Mouse (Mus musculus): ENCODE measurements around the gene Ptp4a2. TPM values are rescaled to one million over a fixed set of nuclear protein-coding genes. Genes with fewer than 3 reads are reported as not detected.

Gene Ptp4a2
- polyA plus RNA-seq, 1 experiment from 2014 or later: 272 TPM

GRCm38 (mm10) chr4:129877967-129878655, 67.1 kb downstream of the Ptp4a2 start:
- peaks cover 32% of the 10 kb centered on the region for H3K4me1 ChIP-seq (ENCODE audit: insufficient read depth, low read length)
- peak overlapping the region; percentile 64 for H3K9ac ChIP-seq (replicated peaks; ENCODE audit: low read length)
- H3K36me3 ChIP-seq (ENCODE audit: insufficient read depth, low read length): no peaks in the 10 kb centered on the region
- peak overlapping the region; percentile 32; the same call in 1 of the 2 replicates for H3K4me3 ChIP-seq (ENCODE audit: low read length)
- H3K9me3 ChIP-seq (ENCODE audit: low read length): no peaks in the 10 kb centered on the region
- H3K27me3 ChIP-seq (ENCODE audit: insufficient read depth, low read length): no peaks in the 10 kb centered on the region
- no peak for ATAC-seq (ENCODE audit: low FRiP score, low TSS enrichment)
- peak overlapping the region; percentile 91; the same call in 1 of the 2 replicates for H3K27ac ChIP-seq (ENCODE audit: low read length)
- H3K4me2 ChIP-seq (replicated peaks; ENCODE audit: low read depth, low read length): peak overlapping the region; percentile 54
- 67% methylated on average over 11 of the region's 11 CpGs for WGBS

DNA sequence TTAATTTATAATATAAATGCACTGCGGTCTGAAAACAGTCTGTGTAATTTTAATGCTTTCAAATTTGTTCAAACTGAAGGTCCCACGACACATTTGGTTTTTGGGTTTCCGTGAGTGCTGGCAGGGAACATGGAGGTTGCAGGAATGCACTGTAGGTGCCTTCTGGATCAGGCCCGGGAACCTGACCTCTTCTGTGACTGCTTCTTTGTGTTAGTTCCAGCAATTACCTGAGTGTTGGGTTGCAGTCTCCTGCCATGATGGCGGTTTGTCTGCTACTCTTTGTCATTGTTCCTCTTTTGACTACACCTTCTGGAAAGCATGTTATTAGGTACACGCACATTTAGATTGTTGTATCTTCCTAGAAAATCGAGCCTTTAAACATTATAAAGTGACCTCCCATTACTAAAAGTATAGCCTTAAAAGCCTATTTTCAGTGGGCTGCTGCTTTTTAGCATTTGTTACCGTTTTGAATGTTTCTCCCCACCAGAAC, 67.7 kb downstream of the Ptp4a2 start:
- WGBS: 79% methylated on average over 8 of the region's 8 CpGs
- H3K4me3 ChIP-seq (ENCODE audit: low read length): no peak overlapping the region
- H3K4me1 ChIP-seq (ENCODE audit: insufficient read depth, low read length): peaks cover 34% of the 10 kb centered on the region
- no peaks in the 10 kb centered on the region for H3K9me3 ChIP-seq (ENCODE audit: low read length)
- H3K4me2 ChIP-seq (replicated peaks; ENCODE audit: low read depth, low read length): no peak overlapping the region
- no peak overlapping the region for H3K9ac ChIP-seq (replicated peaks; ENCODE audit: low read length)
- no peak for ATAC-seq (ENCODE audit: low FRiP score, low TSS enrichment)
- no peak overlapping the region for H3K27ac ChIP-seq (ENCODE audit: low read length)
- H3K36me3 ChIP-seq (ENCODE audit: insufficient read depth, low read length): no peaks in the 10 kb centered on the region
- H3K27me3 ChIP-seq (ENCODE audit: insufficient read depth, low read length): no peaks in the 10 kb centered on the region

DNA sequence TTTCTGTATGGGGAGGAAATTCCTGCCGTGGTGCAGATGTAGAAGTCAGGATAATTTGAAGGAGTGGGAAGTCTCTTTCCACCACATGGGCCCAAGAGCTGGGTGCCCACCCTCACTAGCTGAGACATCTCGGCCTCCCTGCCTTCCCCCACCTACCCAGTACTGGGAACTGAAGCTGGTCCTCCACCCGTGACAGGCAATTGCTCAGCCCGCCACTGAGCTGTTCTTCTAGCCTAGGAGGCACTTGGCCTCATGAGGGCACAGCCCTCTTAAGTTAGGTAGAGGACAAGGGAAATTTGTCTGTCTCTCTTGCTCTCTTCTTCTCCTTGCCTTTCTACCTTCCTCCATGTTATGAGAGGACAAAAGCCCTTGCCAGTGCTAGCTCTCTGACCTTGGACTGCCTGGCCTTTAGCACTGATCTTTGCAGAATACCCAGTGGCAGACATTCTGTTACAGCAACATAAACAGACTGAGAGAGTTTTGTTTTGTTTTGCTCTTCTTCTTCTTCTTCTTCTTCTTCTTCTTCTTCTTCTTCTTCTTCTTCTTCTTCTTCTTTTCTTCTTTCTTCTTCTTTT, 68.3 kb downstream of the Ptp4a2 start:
- no peak for ATAC-seq (ENCODE audit: low FRiP score, low TSS enrichment)
- H3K4me2 ChIP-seq (replicated peaks; ENCODE audit: low read depth, low read length): no peak overlapping the region
- no peaks in the 10 kb centered on the region for H3K36me3 ChIP-seq (ENCODE audit: insufficient read depth, low read length)
- H3K9me3 ChIP-seq (ENCODE audit: low read length): no peaks in the 10 kb centered on the region
- H3K4me1 ChIP-seq (ENCODE audit: insufficient read depth, low read length): peaks cover 34% of the 10 kb centered on the region
- no peak overlapping the region for H3K27ac ChIP-seq (ENCODE audit: low read length)
- H3K4me3 ChIP-seq (ENCODE audit: low read length): no peak overlapping the region
- H3K9ac ChIP-seq (replicated peaks; ENCODE audit: low read length): no peak overlapping the region
- H3K27me3 ChIP-seq (ENCODE audit: insufficient read depth, low read length): no peaks in the 10 kb centered on the region
- WGBS: 61% methylated on average over 4 of the region's 4 CpGs

- WGBS: 60% methylated on average over 7 of the region's 7 CpGs
- Histone ChIP-seq H3K27ac (ENCODE audit: low read length) (no peak overlapping the region), H3K9ac (replicated peaks; ENCODE audit: low read length) (no peak overlapping the region), H3K27me3 (ENCODE audit: insufficient read depth, low read length) (no peaks in the 10 kb centered on the region), H3K4me2 (replicated peaks; ENCODE audit: low read depth, low read length) (no peak overlapping the region), H3K36me3 (ENCODE audit: insufficient read depth, low read length) (no peaks in the 10 kb centered on the region), H3K4me3 (ENCODE audit: low read length) (no peak overlapping the region), H3K9me3 (ENCODE audit: low read length) (no peaks in the 10 kb centered on the region), H3K4me1 (ENCODE audit: insufficient read depth, low read length) (peaks cover 34% of the 10 kb centered on the region)
- no peak for ATAC-seq (ENCODE audit: low FRiP score, low TSS enrichment)
Measured at GRCm38 (mm10) chr4:129880615-129881014, 69.6 kb downstream of the Ptp4a2 start.

DNA sequence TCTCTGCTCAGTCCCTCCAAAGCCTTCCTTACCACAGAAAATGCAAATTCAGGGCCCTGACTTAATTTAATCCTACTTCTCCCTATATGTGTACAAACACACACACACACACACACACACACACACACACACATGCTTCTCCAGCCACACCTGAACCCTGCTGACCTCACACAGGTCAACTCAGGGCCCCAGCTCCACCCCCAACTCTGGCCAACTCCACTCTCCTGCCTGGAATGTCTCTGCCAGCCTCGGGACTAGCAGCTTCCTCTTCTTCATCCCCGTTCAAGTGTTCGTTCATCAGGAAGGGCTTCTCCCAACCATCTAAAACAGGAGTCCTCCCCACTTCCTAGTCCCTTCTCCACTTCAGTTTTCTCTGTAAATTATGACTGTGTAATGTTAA, 70.6 kb downstream of the Ptp4a2 start:
- ATAC-seq (ENCODE audit: low FRiP score, low TSS enrichment): no peak
- no peak overlapping the region for H3K9ac ChIP-seq (replicated peaks; ENCODE audit: low read length)
- no peaks in the 10 kb centered on the region for H3K9me3 ChIP-seq (ENCODE audit: low read length)
- H3K4me1 ChIP-seq (ENCODE audit: insufficient read depth, low read length): peaks cover 31% of the 10 kb centered on the region
- 25% methylated on average over 3 of the region's 3 CpGs for WGBS
- no peak overlapping the region for H3K4me2 ChIP-seq (replicated peaks; ENCODE audit: low read depth, low read length)
- no peak overlapping the region for H3K27ac ChIP-seq (ENCODE audit: low read length)
- H3K36me3 ChIP-seq (ENCODE audit: insufficient read depth, low read length): no peaks in the 10 kb centered on the region
- H3K27me3 ChIP-seq (ENCODE audit: insufficient read depth, low read length): no peaks in the 10 kb centered on the region
- H3K4me3 ChIP-seq (ENCODE audit: low read length): no peak overlapping the region

DNA sequence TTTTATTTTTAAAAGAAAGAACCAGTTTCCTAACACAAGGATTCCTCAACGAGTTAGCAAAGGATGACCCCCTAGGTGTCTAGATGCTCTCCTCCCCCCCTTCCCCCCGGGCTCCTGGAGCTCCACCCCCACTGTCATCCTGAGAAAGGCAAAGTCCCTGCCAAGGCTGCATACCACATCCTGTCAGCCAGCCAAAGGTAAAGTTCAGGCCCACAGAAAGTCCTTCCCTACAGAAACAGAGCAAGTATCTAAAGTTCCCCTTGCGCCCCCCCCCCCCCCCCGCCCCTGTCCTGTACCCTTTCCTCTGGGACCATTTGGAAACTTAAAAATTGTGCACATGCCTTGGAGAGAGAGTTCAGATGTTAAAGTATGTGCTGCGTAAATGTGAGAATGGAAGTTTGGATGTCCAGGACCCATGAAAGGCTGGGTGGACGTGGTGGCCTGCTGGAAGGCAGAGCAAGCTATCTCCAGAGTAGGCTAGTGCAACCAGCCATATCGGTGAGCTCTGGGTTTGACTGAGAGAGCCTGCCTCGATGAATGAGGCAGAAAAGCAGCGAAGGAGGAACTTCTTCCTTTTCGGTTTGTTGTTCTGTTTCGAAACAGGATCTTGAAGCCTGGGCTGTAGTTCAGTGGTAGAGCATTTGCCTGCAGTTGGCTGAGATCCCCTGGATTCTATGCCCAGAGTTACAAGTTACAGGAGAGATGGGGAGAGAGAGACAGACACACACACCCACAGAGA, 71.7 kb downstream of the Ptp4a2 start:
- peak overlapping the region; percentile 45 for H3K4me2 ChIP-seq (replicated peaks; ENCODE audit: low read depth, low read length)
- ATAC-seq (ENCODE audit: low FRiP score, low TSS enrichment): peak; percentile 56
- H3K27me3 ChIP-seq (ENCODE audit: insufficient read depth, low read length): no peaks in the 10 kb centered on the region
- H3K36me3 ChIP-seq (ENCODE audit: insufficient read depth, low read length): no peaks in the 10 kb centered on the region
- peak overlapping the region; percentile 61 for H3K9ac ChIP-seq (replicated peaks; ENCODE audit: low read length)
- H3K9me3 ChIP-seq (ENCODE audit: low read length): no peaks in the 10 kb centered on the region
- 28% methylated on average over 11 of the region's 11 CpGs for WGBS
- peak overlapping the region; percentile 44; the same call in 1 of the 2 replicates for H3K27ac ChIP-seq (ENCODE audit: low read length)
- H3K4me1 ChIP-seq (ENCODE audit: insufficient read depth, low read length): peaks cover 22% of the 10 kb centered on the region
- H3K4me3 ChIP-seq (ENCODE audit: low read length): 0 out of 2 replicates have a peak overlapping the region, but pooled peaks have one; percentile 15

- H3K4me3 ChIP-seq (ENCODE audit: low read length): no peak overlapping the region
- no peak for ATAC-seq (ENCODE audit: low FRiP score, low TSS enrichment)
Measured at GRCm38 (mm10) chr4:129884041-129884930, 73.3 kb downstream of the Ptp4a2 start.

DNA sequence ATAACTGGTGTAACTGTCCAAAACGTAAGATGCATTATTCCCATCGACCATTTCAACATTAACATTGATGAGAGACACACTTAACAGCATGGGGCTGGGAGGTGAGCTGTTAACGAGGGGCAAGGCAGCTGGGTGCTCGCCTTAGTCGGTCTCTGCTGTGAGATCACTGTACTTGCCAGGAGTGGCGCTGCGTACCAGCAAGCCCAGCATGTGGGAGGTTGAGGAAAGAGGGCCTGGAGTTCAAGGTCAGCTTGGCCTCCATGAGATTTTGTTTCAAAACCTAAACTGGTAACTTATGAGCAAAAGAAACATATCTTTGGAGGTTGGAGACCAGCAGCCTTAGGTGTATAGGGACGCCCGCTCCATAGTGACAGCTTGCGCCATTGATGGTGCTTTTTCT, 78.6 kb downstream of the Ptp4a2 start:
- ATAC-seq (ENCODE audit: low FRiP score, low TSS enrichment): no peak
- 78% methylated on average over 10 of the region's 10 CpGs for WGBS
- Histone ChIP-seq H3K9me3 (ENCODE audit: low read length) (no peaks in the 10 kb centered on the region), H3K36me3 (ENCODE audit: insufficient read depth, low read length) (no peaks in the 10 kb centered on the region), H3K27ac (ENCODE audit: low read length) (no peak overlapping the region), H3K4me2 (replicated peaks; ENCODE audit: low read depth, low read length) (no peak overlapping the region), H3K4me1 (ENCODE audit: insufficient read depth, low read length) (no peaks in the 10 kb centered on the region), H3K9ac (replicated peaks; ENCODE audit: low read length) (no peak overlapping the region), H3K4me3 (ENCODE audit: low read length) (no peak overlapping the region), H3K27me3 (ENCODE audit: insufficient read depth, low read length) (no peaks in the 10 kb centered on the region)

More at GRCm38 (mm10) chr4:129884041-129884930, 73.3 kb downstream of the Ptp4a2 start:
- Histone ChIP-seq H3K4me2 (replicated peaks; ENCODE audit: low read depth, low read length) (no peak overlapping the region), H3K27me3 (ENCODE audit: insufficient read depth, low read length) (no peaks in the 10 kb centered on the region), H3K9ac (replicated peaks; ENCODE audit: low read length) (no peak overlapping the region), H3K9me3 (ENCODE audit: low read length) (no peaks in the 10 kb centered on the region), H3K4me1 (ENCODE audit: insufficient read depth, low read length) (peaks cover 17% of the 10 kb centered on the region; the same call in 1 of the 2 replicates), H3K36me3 (ENCODE audit: insufficient read depth, low read length) (no peaks in the 10 kb centered on the region), H3K27ac (ENCODE audit: low read length) (no peak overlapping the region)
- WGBS: 80% methylated on average over 12 of the region's 12 CpGs

- no peak overlapping the region for H3K4me2 ChIP-seq (replicated peaks; ENCODE audit: low read depth, low read length)
- no peak overlapping the region for H3K4me3 ChIP-seq (ENCODE audit: low read length)
- H3K27ac ChIP-seq (ENCODE audit: low read length): no peak overlapping the region
- no peak for ATAC-seq (ENCODE audit: low FRiP score, low TSS enrichment)
- no peak overlapping the region for H3K9ac ChIP-seq (replicated peaks; ENCODE audit: low read length)
- no peaks in the 10 kb centered on the region for H3K9me3 ChIP-seq (ENCODE audit: low read length)
- no peaks in the 10 kb centered on the region for H3K36me3 ChIP-seq (ENCODE audit: insufficient read depth, low read length)
- H3K27me3 ChIP-seq (ENCODE audit: insufficient read depth, low read length): no peaks in the 10 kb centered on the region
- no peaks in the 10 kb centered on the region for H3K4me1 ChIP-seq (ENCODE audit: insufficient read depth, low read length)
- 78% methylated on average over 7 of the region's 7 CpGs for WGBS
Measured at GRCm38 (mm10) chr4:129890094-129890493, 79.1 kb downstream of the Ptp4a2 start.
